Mouse (Mus musculus) spleen, postnatal 0 days (tissue): ENCODE results near the gene Cd164. TPM values are rescaled to one million over a fixed set of nuclear protein-coding genes. Genes with fewer than 3 reads are reported as not detected.

Experiments used
- polyA plus RNA-seq: library from polyadenylated mRNA; unstranded; fragments of >200 nt; fragmentation: Nextera tagmentation; extraction: Ambion mirVana; gene quantifications from 2 replicates; pipeline ENCODE4 v1.2.1, GENCODE M21; 2015

The Cd164 gene
- polyA plus RNA-seq, result 62.0 and 73.0 TPM in 2 replicates

GRCm38 (mm10) chr10:41518981-41519618, at the start of gene Cd164:
Gene Cd164, plus strand, starts transcription at chr10:41519414.

DNA sequence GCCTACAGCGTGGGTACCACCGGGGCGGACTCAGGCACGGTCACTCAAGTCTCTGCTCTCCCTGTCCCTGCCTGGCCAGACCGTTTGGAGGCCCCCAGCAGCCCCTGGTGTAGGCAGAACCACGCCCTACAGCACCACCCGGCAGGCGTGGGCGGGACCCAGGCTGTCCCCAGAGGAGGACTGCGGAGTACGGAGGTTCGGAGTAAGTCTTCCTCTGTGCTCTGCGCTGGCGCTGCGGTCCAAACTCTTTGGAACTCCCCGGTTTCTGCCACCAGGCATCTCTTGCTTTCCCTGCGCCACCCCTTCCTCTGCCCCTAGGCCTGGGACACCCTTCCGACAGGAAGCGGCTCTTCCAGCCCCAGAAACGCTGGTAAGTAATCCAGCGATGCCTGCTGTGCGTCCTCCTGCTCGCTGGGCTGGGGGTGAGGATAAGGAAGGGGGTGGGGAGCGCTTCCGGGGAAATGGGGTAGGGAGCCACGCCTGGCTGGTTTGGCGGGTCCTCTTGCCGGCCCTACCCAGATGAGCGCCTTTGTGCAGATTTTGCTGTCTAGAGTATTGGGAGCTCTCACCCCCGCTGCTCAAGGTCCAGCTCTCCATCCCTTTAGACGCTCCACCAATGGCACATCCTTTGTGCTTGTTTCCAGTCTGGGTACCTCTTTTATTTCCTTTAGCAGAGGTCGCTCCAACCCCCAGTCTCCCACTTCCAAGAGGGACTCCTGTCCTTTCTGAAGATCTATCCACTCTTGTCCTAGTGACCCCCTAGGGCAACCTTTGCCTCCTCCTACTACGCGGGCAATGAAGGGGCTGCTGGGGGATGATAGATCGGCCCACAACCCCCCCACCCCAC, 42.8 kb upstream of the Cd164 start, which contains the start of gene Mical1:
TSS of gene Mical1 (plus strand) at position 144 of the 847 bp plus-strand sequence.

DNA sequence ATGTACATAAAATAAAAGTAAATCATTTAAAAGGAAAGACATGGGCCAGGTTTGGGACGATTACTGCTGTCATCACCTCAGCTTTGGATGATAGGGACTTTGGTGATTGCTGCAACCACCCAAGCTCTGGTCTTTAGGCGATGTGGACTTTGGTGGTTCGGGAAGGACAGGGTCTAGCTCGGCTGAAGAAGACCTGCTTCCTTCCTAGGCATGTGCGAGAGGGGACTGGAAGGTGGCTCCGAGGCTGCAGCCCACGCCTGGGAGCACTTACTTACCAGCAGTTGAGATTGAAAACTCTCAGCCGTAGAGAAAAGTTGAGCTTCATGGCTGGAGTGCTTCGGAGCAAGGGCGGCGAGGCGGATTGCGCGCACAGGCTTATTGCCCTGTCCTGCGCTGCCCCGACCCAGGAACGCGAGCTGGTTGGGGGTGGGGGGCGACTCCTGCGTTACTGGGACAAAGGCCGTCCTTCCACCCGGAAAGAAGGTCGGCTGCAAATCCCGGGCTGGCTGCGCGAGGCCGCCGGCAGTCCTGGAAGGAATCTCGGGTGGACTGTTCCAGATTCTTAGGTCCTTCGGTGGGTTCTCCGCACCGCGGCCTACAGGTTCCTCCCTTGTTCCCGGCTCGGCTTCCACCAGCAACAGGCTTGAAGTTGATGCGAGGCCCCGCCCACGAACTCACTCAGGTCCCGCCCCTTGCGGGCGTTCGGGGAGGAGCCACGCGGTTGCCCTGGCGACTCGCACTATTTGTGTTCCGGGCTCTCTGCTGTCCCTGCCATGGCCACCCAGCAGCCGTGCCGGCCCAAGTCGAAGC, 29.3 kb upstream of the Cd164 start, which contains the start of the genes Smpd2 and Ppil6:
TSS of gene Smpd2 (minus strand) at position 662 of the 810 bp plus-strand sequence.
TSS of gene Ppil6 (plus strand) at position 732 of the 810 bp plus-strand sequence.

Other genes starting within 250 kb of the Cd164 start
- 9.9 and 10.2 TPM in 2 replicates for gene Fig4, start 216.2 kb upstream of the Cd164 start, polyA plus RNA-seq
- 0.02 TPM in 1 of 2 replicates, not detected in the other for gene Ak9, start 215.4 kb upstream of the Cd164 start, polyA plus RNA-seq
- gene Zbtb24, start 69.0 kb upstream of the Cd164 start, polyA plus RNA-seq, result 7.0 and 8.3 TPM in 2 replicates
- gene Mical1, start 43.1 kb upstream of the Cd164 start, polyA plus RNA-seq, result 17.3 and 20.5 TPM in 2 replicates
- 9.2 and 14.1 TPM in 2 replicates for gene Smpd2, start 29.0 kb upstream of the Cd164 start, polyA plus RNA-seq
- gene Ppil6, start 29.0 kb upstream of the Cd164 start, polyA plus RNA-seq, result 0.23 TPM in 1 of 2 replicates, not detected in the other
- gene Ccdc162, start 197.2 kb downstream of the Cd164 start, polyA plus RNA-seq, result 0.16 TPM in 1 of 2 replicates, not detected in the other